Mouse (Mus musculus) midbrain, embryonic 15.5 days (tissue): ENCODE measurements around the gene Olfr1181. TPM values are rescaled to one million over a fixed set of nuclear protein-coding genes. Genes with fewer than 3 reads are reported as not detected.
"Not testable (repeated sequence)": the region's sequence is repeated elsewhere in the genome, so short reads cannot be mapped to it uniquely, and the experiment has no call there.

ENCODE experiments used
- ATAC-seq: fragments of 200-750 bp; cut with Nextera tagmentation; replicated peaks from 2 replicates; pipeline ENCODE4 v1.8.0; 2017; ENCODE audit warnings: moderate TSS enrichment
- H3K27ac ChIP-seq: fragments of 300-500 bp; sonication (generic); 2 replicates; pipeline ENCODE4 v1.5.1; 2015; ENCODE audit warnings: mild to moderate bottlenecking, inconsistent platforms
- H3K27me3 ChIP-seq: fragments of 300-500 bp; sonication (generic); replicated peaks from 2 replicates; pipeline ENCODE4 v1.6.1; 2015; ENCODE audit warnings: inconsistent platforms
- H3K36me3 ChIP-seq: fragments of 300-500 bp; sonication (generic); replicated peaks from 2 replicates; pipeline ENCODE4 v1.6.1; 2015; ENCODE audit warnings: inconsistent platforms
- H3K4me1 ChIP-seq: fragments of 300-500 bp; sonication (generic); 2 replicates; pipeline ENCODE4 v1.6.1; 2015; ENCODE audit warnings: inconsistent platforms
- H3K4me2 ChIP-seq: fragments of 300-500 bp; sonication (generic); 2 replicates; pipeline ENCODE4 v1.6.1; 2015; ENCODE audit warnings: inconsistent platforms, mild to moderate bottlenecking, moderate library complexity
- H3K4me3 ChIP-seq: fragments of 300-500 bp; sonication (generic); 2 replicates; pipeline ENCODE4 v1.5.1; 2015; ENCODE audit warnings: mild to moderate bottlenecking, inconsistent platforms
- H3K9ac ChIP-seq: fragments of 300-500 bp; sonication (generic); 2 replicates; pipeline ENCODE4 v1.6.1; 2015; ENCODE audit warnings: mild to moderate bottlenecking, inconsistent platforms
- H3K9me3 ChIP-seq: fragments of 300-500 bp; sonication (generic); 2 replicates; pipeline ENCODE4 v1.6.1; 2016; ENCODE audit warnings: inconsistent platforms
- WGBS: fragments of 180-500 bp; shearing (Covaris S2); methylation state at CpG from one replicate; pipeline ENCODE4 v1.1.7; 2015; ENCODE audit warnings: mixed read lengths; 5-methylcytosine and 5-hydroxymethylcytosine counted together
- polyA plus RNA-seq: library from polyadenylated mRNA; unstranded; fragments of >200 nt; fragmentation: Nextera tagmentation; extraction: Ambion mirVana; gene quantifications from 2 replicates; pipeline ENCODE4 v1.2.1, GENCODE M21; 2015

The Olfr1181 gene
- not detected in 2 replicates for polyA plus RNA-seq

DNA sequence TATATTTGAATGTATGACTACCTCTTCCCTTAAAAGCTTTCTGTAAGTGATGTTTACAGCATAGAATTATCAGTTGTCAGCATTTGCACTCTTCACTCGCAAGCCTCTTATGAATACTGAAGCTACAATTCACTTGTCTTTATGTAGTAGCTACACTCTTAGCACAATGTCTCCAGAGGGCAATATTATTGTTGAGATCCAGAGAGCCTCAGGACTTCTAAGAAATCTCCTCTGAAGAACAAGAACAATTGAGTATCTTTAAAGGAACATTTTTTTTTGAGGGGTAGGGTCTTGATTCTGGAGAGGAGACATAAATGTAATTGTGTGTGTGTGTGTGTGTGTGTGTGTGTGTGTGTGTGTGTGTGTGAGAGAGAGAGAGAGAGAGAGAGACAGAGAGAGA lies at the start of gene Olfr1181:
Gene Olfr1181 (minus strand): TSS at position 101 of the 400 bp plus-strand sequence.
- H3K27me3 ChIP-seq: no peaks in the 10 kb centered on the region
- 85% methylated on average over 1 of the region's 1 CpGs for WGBS
- no peak for ATAC-seq
- H3K4me2 ChIP-seq: no peak within 1 kb of the TSS
- no peaks in the 10 kb centered on the region for H3K36me3 ChIP-seq
- H3K9me3 ChIP-seq: no peaks in the 10 kb centered on the region
- no peak within 1 kb of the TSS for H3K9ac ChIP-seq
- H3K4me3 ChIP-seq: no peak within 1 kb of the TSS
- no peak within 1 kb of the TSS for H3K27ac ChIP-seq
- H3K4me1 ChIP-seq: no peaks in the 10 kb centered on the region

DNA sequence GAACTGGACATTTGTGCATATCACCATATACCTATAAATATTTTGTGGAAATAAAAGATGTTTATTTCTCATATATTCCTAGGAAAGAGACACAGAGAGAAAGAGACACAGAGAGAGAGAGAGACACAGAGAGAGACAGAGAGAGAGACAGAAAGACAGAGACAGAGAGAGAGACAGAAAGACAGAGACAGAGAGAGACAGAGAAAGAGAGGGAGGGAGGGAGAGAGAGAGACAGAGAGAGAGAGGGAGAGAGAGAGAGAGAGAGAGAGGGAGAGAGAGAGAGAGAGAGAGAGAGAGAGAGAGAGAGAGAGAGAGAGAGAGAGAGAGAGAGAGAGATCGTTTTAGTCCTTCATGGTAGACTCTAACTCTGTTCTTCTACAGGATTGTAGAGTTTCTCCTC lies 28.6 kb upstream of the Olfr1181 start, which contains the start of gene Olfr1183:
Gene Olfr1183 (plus strand): TSS at position 301 of the 400 bp plus-strand sequence.
- not testable (repeated sequence) for H3K27me3 ChIP-seq, H3K36me3 ChIP-seq, H3K4me2 ChIP-seq, H3K9ac ChIP-seq, H3K9me3 ChIP-seq, ATAC-seq, H3K27ac ChIP-seq, H3K4me3 ChIP-seq, H3K4me1 ChIP-seq
- 86% methylated on average over 1 of the region's 1 CpGs for WGBS

DNA sequence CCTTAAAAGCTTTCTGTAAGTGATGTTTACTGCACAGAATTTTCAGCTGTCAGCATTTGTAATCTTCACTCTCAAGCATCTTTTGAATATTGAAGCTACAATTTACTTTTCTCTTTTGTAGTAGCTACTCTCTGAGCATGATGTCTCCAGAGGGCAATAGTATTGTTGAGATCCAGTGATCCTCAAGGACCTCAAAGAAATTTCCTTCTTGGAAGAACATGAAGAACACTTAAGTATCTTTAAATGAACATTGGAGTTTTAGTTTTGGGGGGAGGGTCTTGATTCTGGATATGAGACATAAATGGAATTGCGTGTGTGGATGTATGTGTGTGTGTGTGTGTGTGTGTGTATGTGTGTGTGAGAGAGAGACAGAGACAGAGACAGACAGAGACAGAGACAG lies 23.1 kb upstream of the Olfr1181 start, which contains the start of gene Gm13757:
Gene Gm13757 (minus strand): TSS at position 101 of the 400 bp plus-strand sequence.
- 91% methylated on average over 1 of the region's 1 CpGs for WGBS
- no peak within 1 kb of the TSS for H3K27ac ChIP-seq

DNA sequence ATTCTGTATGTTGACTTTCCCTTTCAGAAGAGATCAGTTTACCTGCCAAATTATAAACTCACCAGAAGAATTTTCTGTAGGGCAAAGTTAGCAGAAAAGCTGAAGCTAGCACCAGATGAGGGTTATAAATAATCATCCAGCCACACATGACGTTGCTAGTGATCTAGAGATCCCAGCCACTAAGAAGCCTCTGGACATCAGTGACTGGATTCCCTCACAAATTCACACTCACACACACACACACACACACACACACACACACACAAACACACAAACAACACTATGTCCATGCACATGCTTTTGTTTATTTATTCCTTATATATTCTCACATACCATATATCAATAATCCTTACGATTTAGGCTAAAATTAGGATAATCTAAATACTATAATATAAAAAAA lies 6.9 kb downstream of the Olfr1181 start, which contains the start of gene Olfr1180:
Gene Olfr1180 (minus strand): TSS at position 101 of the 400 bp plus-strand sequence.
- Histone ChIP-seq H3K4me2 (no peak within 1 kb of the TSS), H3K9me3 (no peaks in the 10 kb centered on the region), H3K4me1 (no peaks in the 10 kb centered on the region), H3K9ac (no peak within 1 kb of the TSS), H3K27ac (no peak within 1 kb of the TSS), H3K27me3 (no peaks in the 10 kb centered on the region), H3K36me3 (no peaks in the 10 kb centered on the region), H3K4me3 (no peak within 1 kb of the TSS)
- WGBS: 90% methylated on average over 2 of the region's 2 CpGs
- ATAC-seq: no peak

More for the DNA sequence above, 23.1 kb upstream of the Olfr1181 start, which contains the start of gene Gm13757:
- Histone ChIP-seq H3K4me1 (no peaks in the 10 kb centered on the region), H3K9ac (no peak within 1 kb of the TSS), H3K9me3 (no peaks in the 10 kb centered on the region), H3K36me3 (no peaks in the 10 kb centered on the region), H3K4me2 (no peak within 1 kb of the TSS), H3K4me3 (no peak within 1 kb of the TSS), H3K27me3 (no peaks in the 10 kb centered on the region)
- ATAC-seq: no peak

DNA sequence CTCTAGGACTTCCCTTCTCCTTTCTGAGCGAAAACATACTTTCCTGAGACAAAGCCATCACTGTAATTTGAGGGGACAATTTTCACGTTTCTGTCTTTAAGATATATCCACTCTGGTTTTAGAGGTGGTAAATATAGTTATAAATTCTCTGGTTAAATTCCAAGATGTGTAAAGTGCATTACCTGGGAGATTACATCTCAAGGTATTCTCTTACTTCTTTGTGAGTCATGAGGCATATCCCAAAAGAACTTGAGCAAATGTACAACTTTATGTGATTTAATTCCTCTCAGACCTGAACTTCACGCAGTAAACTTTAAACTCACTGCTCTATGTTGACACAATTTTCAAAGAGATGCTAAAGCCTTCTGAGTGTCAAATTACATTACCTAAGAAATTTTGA lies 19.6 kb downstream of the Olfr1181 start, which contains the start of gene Olfr1179:
Gene Olfr1179 (minus strand): TSS at position 101 of the 400 bp plus-strand sequence.
- Histone ChIP-seq H3K4me3 (no peak within 1 kb of the TSS), H3K4me1 (no peaks in the 10 kb centered on the region), H3K9me3 (no peaks in the 10 kb centered on the region), H3K27ac (no peak within 1 kb of the TSS), H3K9ac (no peak within 1 kb of the TSS), H3K36me3 (no peaks in the 10 kb centered on the region), H3K27me3 (no peaks in the 10 kb centered on the region), H3K4me2 (no peak within 1 kb of the TSS)
- 85% methylated on average over 3 of the region's 3 CpGs for WGBS
- no peak for ATAC-seq

DNA sequence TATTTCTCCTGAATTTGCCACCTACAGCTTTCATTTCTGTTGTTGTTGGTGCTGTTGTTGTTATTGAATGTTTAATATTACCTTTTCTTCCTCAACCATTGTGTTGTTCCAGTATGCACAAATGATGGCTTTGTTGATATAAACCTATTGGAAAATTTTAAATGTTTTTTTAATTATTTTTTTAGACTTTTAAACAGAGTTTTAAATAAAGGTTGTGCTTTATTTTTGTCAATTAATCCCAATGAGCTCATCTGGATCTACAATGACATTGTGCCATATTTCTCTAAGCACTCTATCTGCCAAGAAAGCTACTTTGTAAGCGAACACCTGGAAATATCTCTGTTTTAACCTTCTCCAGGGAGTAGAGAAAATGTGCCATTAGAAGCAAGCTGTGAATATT lies 39.2 kb downstream of the Olfr1181 start, which contains the start of gene Olfr1178:
Gene Olfr1178 (plus strand): TSS at position 301 of the 400 bp plus-strand sequence.
- no peak within 1 kb of the TSS for H3K4me2 ChIP-seq
- H3K9ac ChIP-seq: no peak within 1 kb of the TSS
- 92% methylated on average over 1 of the region's 1 CpGs for WGBS
- H3K4me3 ChIP-seq: no peak within 1 kb of the TSS
- no peaks in the 10 kb centered on the region for H3K4me1 ChIP-seq
- no peak for ATAC-seq
- no peaks in the 10 kb centered on the region for H3K9me3 ChIP-seq
- no peaks in the 10 kb centered on the region for H3K27me3 ChIP-seq
- no peaks in the 10 kb centered on the region for H3K36me3 ChIP-seq
- no peak within 1 kb of the TSS for H3K27ac ChIP-seq

Other genes with a start within 250 kb of the Olfr1181 start
- not detected in 2 replicates for gene Olfr1168, start 244.3 kb downstream of the Olfr1181 start, polyA plus RNA-seq
- gene Olfr1170, start 197.8 kb downstream of the Olfr1181 start, polyA plus RNA-seq: not detected in 2 replicates
- gene Olfr1173, start 146.3 kb downstream of the Olfr1181 start, polyA plus RNA-seq: not detected in 2 replicates
- gene Olfr1174-ps, start 111.0 kb downstream of the Olfr1181 start, polyA plus RNA-seq: not detected in 2 replicates
- not detected in 2 replicates for gene Olfr1175-ps, start 99.0 kb downstream of the Olfr1181 start, polyA plus RNA-seq
- gene Olfr1176, start 89.5 kb downstream of the Olfr1181 start, polyA plus RNA-seq: not detected in 2 replicates
- gene Olfr1177-ps, start 79.7 kb downstream of the Olfr1181 start, polyA plus RNA-seq: not detected in 2 replicates
- not detected in 2 replicates for gene Olfr1178, start 39.1 kb downstream of the Olfr1181 start, polyA plus RNA-seq
- not detected in 2 replicates for gene Olfr1179, start 19.7 kb downstream of the Olfr1181 start, polyA plus RNA-seq
- gene Olfr1180, start 7.0 kb downstream of the Olfr1181 start, polyA plus RNA-seq: not detected in 2 replicates
- gene Gm13757, start 23.0 kb upstream of the Olfr1181 start, polyA plus RNA-seq: not detected in 2 replicates
- not detected in 2 replicates for gene Olfr1183, start 28.7 kb upstream of the Olfr1181 start, polyA plus RNA-seq
- gene Olfr1184, start 57.4 kb upstream of the Olfr1181 start, polyA plus RNA-seq: not detected in 2 replicates
- gene Olfr1185-ps1, start 67.1 kb upstream of the Olfr1181 start, polyA plus RNA-seq: not detected in 2 replicates
- gene Olfr1186, start 92.4 kb upstream of the Olfr1181 start, polyA plus RNA-seq: not detected in 2 replicates
- not detected in 2 replicates for gene Olfr1188, start 130.8 kb upstream of the Olfr1181 start, polyA plus RNA-seq
- gene Olfr1189, start 160.3 kb upstream of the Olfr1181 start, polyA plus RNA-seq: not detected in 2 replicates
- not detected in 2 replicates for gene Olfr1191-ps1, start 214.4 kb upstream of the Olfr1181 start, polyA plus RNA-seq
- not detected in 2 replicates for gene Olfr1192-ps1, start 222.3 kb upstream of the Olfr1181 start, polyA plus RNA-seq
- gene Olfr1193, start 249.5 kb upstream of the Olfr1181 start, polyA plus RNA-seq: not detected in 2 replicates